Mouse (Mus musculus) thymus, adult 18-20 months (tissue): Measurements from ENCODE around the gene Syf2.

Experiments
- DNase-seq, 2 experiments: peaks; one replicate each; pipeline ENCODE4 v3.0.0; 2022; ENCODE audit warnings: mixed read lengths in 2 of 2

The Syf2 gene

GRCm38 (mm10) chr4:134978930-134979329 lies 48.2 kb downstream of the Syf2 start:
- DNase-seq: no peak

- DNase-seq: no peak
These were observed 51.3 kb downstream of the Syf2 start for GRCm38 (mm10) chr4:134981959-134982431.

GRCm38 (mm10) chr4:134983136-134983535 lies 52.4 kb downstream of the Syf2 start:
- no peak for DNase-seq

GRCm38 (mm10) chr4:134984555-134984954 lies 53.9 kb downstream of the Syf2 start:
- no peak for DNase-seq

GRCm38 (mm10) chr4:134985626-134986335 lies 55.1 kb downstream of the Syf2 start:
- no peak for DNase-seq

GRCm38 (mm10) chr4:134986336-134986635 lies 55.6 kb downstream of the Syf2 start:
- no peak for DNase-seq

GRCm38 (mm10) chr4:134986963-134987362 lies 56.3 kb downstream of the Syf2 start:
- DNase-seq: no peak
